Mouse (Mus musculus) heart, adult 18-20 months (tissue): ENCODE results near the gene Irgc1. TPM values are rescaled to one million over a fixed set of nuclear protein-coding genes. Genes with fewer than 3 reads are reported as not detected.

Experiments used
- DNase-seq, 2 experiments: peaks; one replicate each; pipeline ENCODE4 v3.0.0; 2021 to 2022; ENCODE audit warnings: mixed read lengths in 1 of 2
- total RNA-seq, 2 experiments: library from RNA; stranded (reverse); gene quantifications; 2 replicates each; pipeline ENCODE4 v1.2.3; 2021

Irgc1 gene
- total RNA-seq, 2 experiments from 2014 or later, result not detected

GRCm38 (mm10) chr7:24472442-24472841, 20.3 kb upstream of the Irgc1 start:
- no peak for DNase-seq

- peak in 1 of 2 experiments; percentile 43 for DNase-seq
Observed at GRCm38 (mm10) chr7:24470356-24470755, 18.3 kb upstream of the Irgc1 start.

GRCm38 (mm10) chr7:24469126-24469525, 17.0 kb upstream of the Irgc1 start:
- DNase-seq, result no peak

- no peak for DNase-seq
Observed at GRCm38 (mm10) chr7:24467886-24468285, 15.8 kb upstream of the Irgc1 start.

- no peak for DNase-seq
Observed at GRCm38 (mm10) chr7:24466835-24467234, 14.7 kb upstream of the Irgc1 start.

- DNase-seq, result peak; percentile 64 to 78
Observed at GRCm38 (mm10) chr7:24462388-24463319, 10.6 kb upstream of the Irgc1 start, which contains the start of gene Plaur. Plaur (plus strand) TSS chr7:24462484.

- DNase-seq, result peak; percentile 37 to 61
Observed at GRCm38 (mm10) chr7:24461376-24462051, 9.4 kb upstream of the Irgc1 start.

GRCm38 (mm10) chr7:24459843-24460242, 7.7 kb upstream of the Irgc1 start:
- peak; percentile 49 to 70 for DNase-seq

- no peak for DNase-seq
Observed at GRCm38 (mm10) chr7:24459440-24459839, 7.3 kb upstream of the Irgc1 start.

- peak; percentile 14 to 39 for DNase-seq
Observed at GRCm38 (mm10) chr7:24457726-24458370, 5.8 kb upstream of the Irgc1 start.

GRCm38 (mm10) chr7:24455726-24456125, 3.6 kb upstream of the Irgc1 start:
- peak; percentile 48 to 79 for DNase-seq

- DNase-seq, result no peak
Observed at GRCm38 (mm10) chr7:24454199-24454598, 2.1 kb upstream of the Irgc1 start.

- no peak for DNase-seq
Observed at GRCm38 (mm10) chr7:24450585-24451017, 1.5 kb downstream of the Irgc1 start.

- peak in 1 of 2 experiments; percentile 30 for DNase-seq
Observed at GRCm38 (mm10) chr7:24448782-24449517, 3.1 kb downstream of the Irgc1 start.

- no peak for DNase-seq
Observed at GRCm38 (mm10) chr7:24446697-24447340, 5.3 kb downstream of the Irgc1 start.

GRCm38 (mm10) chr7:24445266-24445926, 6.7 kb downstream of the Irgc1 start:
- DNase-seq, result peak in 1 of 2 experiments; percentile 48

GRCm38 (mm10) chr7:24442313-24442712, 9.8 kb downstream of the Irgc1 start:
- peak in 1 of 2 experiments; percentile 34 for DNase-seq

GRCm38 (mm10) chr7:24441785-24442184, 10.3 kb downstream of the Irgc1 start:
- DNase-seq, result peak; percentile 72 to 75

- no peak for DNase-seq
Observed at GRCm38 (mm10) chr7:24439891-24440290, 12.2 kb downstream of the Irgc1 start.

- no peak for DNase-seq
Observed at GRCm38 (mm10) chr7:24439191-24439590, 12.9 kb downstream of the Irgc1 start.

GRCm38 (mm10) chr7:24437981-24438380, 14.1 kb downstream of the Irgc1 start:
- peak in 1 of 2 experiments; percentile 22 for DNase-seq
